Mouse (Mus musculus) hindbrain, embryonic 13.5 days (tissue): Measurements from ENCODE around the gene Polr2c. TPM values are rescaled to one million over a fixed set of nuclear protein-coding genes. Genes with fewer than 3 reads are reported as not detected.

Experiments
- ATAC-seq: fragments of 200-750 bp; cut with Nextera tagmentation; 2 replicates; pipeline ENCODE4 v1.8.0; 2017; ENCODE audit warnings: moderate TSS enrichment; ENCODE audit not compliant: low FRiP score
- H3K27ac ChIP-seq: fragments of 300-500 bp; sonication (generic); 2 replicates; pipeline ENCODE4 v1.5.1; 2015; ENCODE audit warnings: inconsistent platforms, mild to moderate bottlenecking, moderate library complexity
- H3K27me3 ChIP-seq: fragments of 300-500 bp; sonication (generic); 2 replicates; pipeline ENCODE4 v1.6.1; 2015; ENCODE audit warnings: mild to moderate bottlenecking, inconsistent platforms
- H3K36me3 ChIP-seq: fragments of 300-500 bp; sonication (generic); 2 replicates; pipeline ENCODE4 v1.6.1; 2015; ENCODE audit warnings: mild to moderate bottlenecking, inconsistent platforms
- H3K4me1 ChIP-seq: fragments of 300-500 bp; sonication (generic); replicated peaks from 2 replicates; pipeline ENCODE4 v1.6.1; 2015; ENCODE audit warnings: inconsistent platforms
- H3K4me2 ChIP-seq: fragments of 300-500 bp; sonication (generic); 2 replicates; pipeline ENCODE4 v1.6.1; 2015; ENCODE audit warnings: inconsistent platforms, mild to moderate bottlenecking, moderate library complexity
- H3K4me3 ChIP-seq: fragments of 300-500 bp; sonication (generic); 2 replicates; pipeline ENCODE4 v1.5.1; 2015; ENCODE audit warnings: mild to moderate bottlenecking, inconsistent platforms
- H3K9ac ChIP-seq: fragments of 300-500 bp; sonication (generic); 2 replicates; pipeline ENCODE4 v1.6.1; 2015; ENCODE audit warnings: mild to moderate bottlenecking, inconsistent platforms
- H3K9me3 ChIP-seq: fragments of 300-500 bp; sonication (generic); 2 replicates; pipeline ENCODE4 v1.6.1; 2016; ENCODE audit warnings: inconsistent platforms
- WGBS: fragments of 180-500 bp; shearing (Covaris S2); methylation state at CpG from one replicate; pipeline ENCODE4 v1.1.7; 2015; 5-methylcytosine and 5-hydroxymethylcytosine counted together
- polyA plus RNA-seq: library from polyadenylated mRNA; unstranded; fragments of >200 nt; fragmentation: Nextera tagmentation; extraction: Ambion mirVana; gene quantifications from 2 replicates; pipeline ENCODE4 v1.2.1, GENCODE M21; 2015

Polr2c gene
- polyA plus RNA-seq, 1 experiment from 2014 or later, result 136 TPM

DNA sequence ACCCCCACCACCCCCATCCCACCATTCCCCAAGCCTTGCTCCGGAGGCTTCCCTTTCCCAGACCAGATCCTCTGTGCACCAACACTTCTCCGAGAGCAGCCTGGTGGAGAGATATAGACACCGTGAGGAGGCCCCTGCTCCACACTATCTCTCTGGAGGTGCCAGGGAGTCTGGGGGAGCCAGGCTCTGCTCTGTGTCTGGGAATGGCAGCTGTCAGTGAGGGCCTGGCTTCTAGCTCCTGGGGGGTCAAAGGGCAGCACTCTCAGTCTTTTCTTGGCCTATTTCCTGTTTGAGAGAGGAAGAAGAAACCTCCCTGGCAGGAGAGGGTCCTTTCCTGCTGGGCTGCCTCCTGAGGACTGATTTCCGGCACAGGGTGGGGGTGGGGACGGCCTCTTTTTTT, 43.8 kb downstream of the Polr2c start:
- H3K4me1 ChIP-seq, result peaks cover 38% of the 10 kb centered on the region
- no peak overlapping the region for H3K4me3 ChIP-seq
- H3K4me2 ChIP-seq, result no peak overlapping the region
- H3K9ac ChIP-seq, result no peak overlapping the region
- WGBS, result 28% methylated on average over 5 of the region's 5 CpGs
- no peak overlapping the region for H3K27ac ChIP-seq
- no peak for ATAC-seq
- H3K9me3 ChIP-seq, result no peaks in the 10 kb centered on the region
- no peaks in the 10 kb centered on the region for H3K36me3 ChIP-seq
- peaks cover 5% of the 10 kb centered on the region; the same call in 1 of the 2 replicates for H3K27me3 ChIP-seq

DNA sequence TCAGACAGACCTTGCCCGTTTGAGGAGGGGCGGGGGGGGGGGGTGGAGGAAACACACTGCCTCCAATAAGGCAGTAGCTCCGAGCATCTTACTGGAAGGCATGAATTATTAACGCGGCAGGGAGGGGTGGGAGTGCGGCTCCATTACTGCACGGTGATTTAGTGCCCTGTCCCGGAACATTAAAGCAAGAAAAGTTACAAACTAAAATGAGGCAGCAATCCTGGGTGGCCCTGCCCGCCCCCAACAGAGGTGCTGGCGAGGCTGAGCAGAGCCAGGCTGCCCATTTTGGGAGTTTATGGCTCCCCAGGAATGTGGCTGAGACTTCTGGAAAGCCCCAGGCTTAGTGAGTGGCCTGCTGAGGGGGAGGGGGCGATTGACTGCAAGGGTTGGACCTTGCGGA, 46.5 kb downstream of the Polr2c start:
- ATAC-seq, result no peak
- H3K4me1 ChIP-seq, result peaks cover 37% of the 10 kb centered on the region
- H3K9me3 ChIP-seq, result no peaks in the 10 kb centered on the region
- WGBS, result 59% methylated on average over 12 of the region's 12 CpGs
- no peak overlapping the region for H3K9ac ChIP-seq
- H3K27ac ChIP-seq, result no peak overlapping the region
- H3K36me3 ChIP-seq, result no peaks in the 10 kb centered on the region
- no peak overlapping the region for H3K4me3 ChIP-seq
- no peak overlapping the region for H3K4me2 ChIP-seq
- H3K27me3 ChIP-seq, result peaks cover 5% of the 10 kb centered on the region; the same call in 1 of the 2 replicates

DNA sequence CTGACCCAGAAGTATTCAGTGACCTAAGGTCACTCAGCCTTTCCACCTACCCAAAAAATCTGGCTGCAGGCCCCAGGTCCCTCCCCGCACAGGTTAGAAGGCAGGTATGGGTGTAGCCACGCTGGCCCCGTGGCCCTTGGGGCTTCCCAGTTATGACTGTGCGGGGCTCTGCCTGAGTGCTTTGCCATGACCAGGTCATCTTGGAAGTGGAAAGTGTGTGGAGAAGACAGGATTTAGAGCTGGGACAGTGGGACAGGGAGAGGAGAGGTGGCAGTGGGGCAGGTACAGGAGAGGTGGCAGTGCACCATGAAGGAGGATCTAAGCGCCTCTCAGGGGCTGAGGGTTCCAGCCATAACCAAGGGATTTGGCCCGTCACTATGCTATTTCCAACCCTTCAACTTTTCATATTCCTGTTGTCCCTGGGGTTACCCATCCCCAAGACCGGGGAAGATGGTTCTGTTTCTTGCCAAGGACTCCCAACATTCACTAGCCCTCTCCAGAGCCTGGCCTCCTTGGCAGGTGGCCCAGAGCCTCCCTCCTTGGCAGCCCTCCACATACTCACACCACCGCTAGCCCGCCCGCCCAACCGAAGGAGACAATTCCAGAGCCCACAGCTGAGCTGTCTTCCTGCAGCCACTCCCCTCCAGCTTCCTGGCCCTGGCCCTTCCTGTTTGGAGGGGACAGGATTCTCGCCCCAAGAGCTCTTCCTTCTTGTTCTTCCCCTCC, 47.4 kb downstream of the Polr2c start:
- ATAC-seq, result peak; percentile 33; the same call in 1 of the 2 replicates
- Histone ChIP-seq H3K4me1 (peaks cover 29% of the 10 kb centered on the region), H3K36me3 (no peaks in the 10 kb centered on the region), H3K27ac (0 out of 2 replicates have a peak overlapping the region, but pooled peaks have one; percentile 23), H3K27me3 (peaks cover 4% of the 10 kb centered on the region; the same call in 1 of the 2 replicates), H3K4me2 (no peak overlapping the region), H3K9ac (peak overlapping the region; percentile 49; the same call in 1 of the 2 replicates), H3K4me3 (no peak overlapping the region), H3K9me3 (no peaks in the 10 kb centered on the region)
- WGBS, result 76% methylated on average over 12 of the region's 12 CpGs

DNA sequence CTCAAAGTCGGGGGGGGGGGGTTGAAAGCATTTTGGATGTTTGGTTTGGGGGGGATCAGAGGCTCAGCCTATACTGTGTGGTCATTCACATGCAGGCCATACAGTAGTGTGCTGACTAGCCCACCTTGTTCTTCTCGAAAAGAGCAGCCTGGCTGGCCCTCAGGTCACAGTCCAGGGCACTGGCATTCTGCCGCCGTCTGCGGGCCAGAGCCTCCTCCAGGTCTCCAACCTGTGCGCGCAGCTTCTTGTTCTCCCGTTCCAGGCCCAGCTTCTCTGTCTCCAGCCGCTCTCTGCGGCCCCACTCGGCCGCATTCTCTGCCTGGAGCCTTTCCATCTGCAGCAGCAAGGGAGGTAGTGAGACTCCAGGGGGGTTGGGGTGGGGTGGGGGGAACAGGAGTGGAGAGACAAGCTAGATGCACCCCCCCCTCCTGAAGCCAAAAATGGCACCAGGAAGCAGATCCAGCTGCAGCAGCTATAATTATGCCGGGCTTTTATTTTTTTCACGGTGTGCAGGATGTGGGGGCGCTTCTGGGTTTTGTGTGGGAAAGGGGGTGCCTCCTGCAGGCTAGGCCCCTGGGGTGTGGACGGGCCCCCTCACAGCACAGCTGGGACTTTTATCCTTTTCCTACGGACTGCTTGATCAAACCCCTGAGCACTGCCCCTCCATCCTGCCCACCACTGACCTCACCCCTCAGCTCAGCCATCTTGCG, 50.5 kb downstream of the Polr2c start:
- no peak for ATAC-seq
- Histone ChIP-seq H3K27ac (peak overlapping the region; percentile 37; the same call in 1 of the 2 replicates), H3K4me2 (no peak overlapping the region), H3K27me3 (peaks cover 20% of the 10 kb centered on the region), H3K36me3 (no peaks in the 10 kb centered on the region), H3K4me1 (peaks cover 19% of the 10 kb centered on the region), H3K9ac (0 out of 2 replicates have a peak overlapping the region, but pooled peaks have one; percentile 43), H3K4me3 (no peak overlapping the region), H3K9me3 (no peaks in the 10 kb centered on the region)
- 83% methylated on average over 18 of the region's 18 CpGs for WGBS

DNA sequence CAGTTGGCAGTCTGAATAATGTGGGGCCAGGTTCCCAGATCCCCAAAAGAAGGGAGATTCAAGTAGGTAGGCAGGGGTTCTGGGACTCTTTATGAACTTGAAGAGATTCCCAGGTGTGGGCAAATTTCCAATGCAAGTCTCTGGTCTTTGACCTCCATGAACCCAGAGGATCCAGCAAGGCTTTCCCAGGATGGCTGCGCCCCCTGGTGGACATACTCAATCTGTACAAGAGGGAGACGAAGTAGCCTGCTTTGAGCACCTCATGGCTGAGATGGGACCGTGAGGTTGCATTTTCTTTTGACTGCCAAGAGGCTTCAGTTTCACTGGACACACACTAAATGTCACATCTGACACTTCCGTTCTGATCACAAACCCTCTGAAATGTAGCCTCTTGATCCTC, 51.6 kb downstream of the Polr2c start:
- no peak overlapping the region for H3K9ac ChIP-seq
- H3K36me3 ChIP-seq, result no peaks in the 10 kb centered on the region
- H3K27ac ChIP-seq, result no peak overlapping the region
- H3K4me1 ChIP-seq, result peaks cover 27% of the 10 kb centered on the region
- H3K9me3 ChIP-seq, result no peaks in the 10 kb centered on the region
- H3K4me2 ChIP-seq, result no peak overlapping the region
- ATAC-seq, result no peak
- 7% methylated on average over 4 of the region's 4 CpGs for WGBS
- peaks cover 31% of the 10 kb centered on the region for H3K27me3 ChIP-seq
- no peak overlapping the region for H3K4me3 ChIP-seq

DNA sequence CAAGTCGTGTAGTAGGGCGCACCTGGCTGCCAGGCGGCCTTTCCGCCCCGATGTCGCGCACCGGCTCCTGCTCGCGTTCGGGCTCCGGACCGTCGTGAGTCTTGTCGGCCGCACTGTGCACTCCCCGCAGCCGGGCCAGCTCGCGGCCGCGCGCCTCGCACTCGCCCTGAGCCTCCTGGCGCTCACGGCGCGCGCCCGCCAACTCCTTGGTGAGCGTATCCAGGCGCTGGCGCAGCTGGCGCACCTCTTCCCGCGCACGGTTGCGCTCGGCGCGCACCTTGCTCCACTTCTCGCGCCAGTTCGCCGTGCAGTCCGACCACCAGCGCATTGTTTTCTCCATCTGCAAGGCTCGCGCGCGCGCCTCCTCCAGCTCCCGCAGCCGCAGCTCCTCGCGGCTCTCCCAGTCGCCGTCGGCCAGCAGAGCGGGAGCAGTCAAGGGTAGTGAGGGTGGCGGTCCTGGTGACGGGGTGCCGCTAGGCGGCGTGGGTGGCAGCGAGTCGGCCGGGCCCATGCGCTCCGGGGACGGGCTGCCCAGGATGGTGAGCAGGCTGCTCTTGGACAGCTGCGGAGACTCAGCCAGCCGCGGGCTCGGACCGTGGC, 55.9 kb downstream of the Polr2c start:
- ATAC-seq, result peak; percentile 62
- H3K9me3 ChIP-seq, result no peaks in the 10 kb centered on the region
- H3K9ac ChIP-seq, result peak overlapping the region; percentile 59
- H3K27me3 ChIP-seq, result peaks cover 74% of the 10 kb centered on the region
- peaks cover 51% of the 10 kb centered on the region for H3K4me1 ChIP-seq
- no peaks in the 10 kb centered on the region for H3K36me3 ChIP-seq
- peak overlapping the region; percentile 50 for H3K4me3 ChIP-seq
- WGBS, result 6% methylated on average over 77 of the region's 77 CpGs
- peak overlapping the region; percentile 80 for H3K4me2 ChIP-seq
- no peak overlapping the region for H3K27ac ChIP-seq

DNA sequence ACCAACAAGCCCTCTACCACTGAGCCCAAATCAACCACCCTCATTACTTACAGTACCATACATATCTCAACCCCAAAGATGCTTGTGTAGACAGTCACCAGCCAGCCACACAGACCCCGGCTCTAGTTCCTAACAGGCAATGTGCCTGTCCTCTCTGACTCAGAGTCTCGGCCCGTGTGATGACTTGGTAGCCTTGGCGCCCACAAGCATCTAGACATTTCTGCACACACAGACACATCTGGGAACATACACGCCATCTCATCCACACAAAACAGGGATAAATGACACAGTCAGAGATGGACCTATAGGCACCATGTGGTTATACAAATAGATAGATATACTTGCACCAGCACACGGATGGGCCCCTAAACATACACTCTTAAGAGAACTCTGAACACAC, 57.0 kb downstream of the Polr2c start:
- H3K4me1 ChIP-seq, result peaks cover 52% of the 10 kb centered on the region
- H3K9ac ChIP-seq, result no peak overlapping the region
- H3K36me3 ChIP-seq, result no peaks in the 10 kb centered on the region
- WGBS, result 84% methylated on average over 6 of the region's 6 CpGs
- ATAC-seq, result no peak
- no peak overlapping the region for H3K27ac ChIP-seq
- H3K9me3 ChIP-seq, result no peaks in the 10 kb centered on the region
- peaks cover 82% of the 10 kb centered on the region for H3K27me3 ChIP-seq
- H3K4me3 ChIP-seq, result no peak overlapping the region
- H3K4me2 ChIP-seq, result no peak overlapping the region

DNA sequence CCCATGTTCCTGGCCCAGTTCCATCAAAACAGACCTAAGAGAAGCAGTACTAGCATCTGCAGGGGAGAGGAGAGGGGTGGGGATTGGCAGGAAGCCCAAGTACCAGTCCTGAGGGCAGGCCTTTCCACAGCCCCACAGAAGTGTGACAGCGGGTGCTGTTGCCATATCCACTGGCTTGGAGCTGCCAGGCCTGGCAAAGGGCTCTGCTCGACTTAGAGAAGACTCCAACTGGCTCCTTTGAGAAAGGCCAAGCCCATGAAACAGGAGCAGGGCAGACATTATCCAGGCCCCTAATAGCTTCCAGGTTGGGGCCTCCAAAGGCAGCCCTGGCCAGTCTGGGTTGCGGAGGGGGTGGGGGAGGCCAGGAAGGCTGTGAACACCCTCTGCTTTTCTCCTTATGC, 57.5 kb downstream of the Polr2c start:
- Histone ChIP-seq H3K4me1 (peaks cover 52% of the 10 kb centered on the region), H3K36me3 (no peaks in the 10 kb centered on the region), H3K27me3 (peaks cover 80% of the 10 kb centered on the region), H3K27ac (no peak overlapping the region), H3K4me3 (no peak overlapping the region), H3K9me3 (no peaks in the 10 kb centered on the region), H3K4me2 (no peak overlapping the region), H3K9ac (no peak overlapping the region)
- ATAC-seq, result no peak
- WGBS, result 49% methylated on average over 3 of the region's 3 CpGs

DNA sequence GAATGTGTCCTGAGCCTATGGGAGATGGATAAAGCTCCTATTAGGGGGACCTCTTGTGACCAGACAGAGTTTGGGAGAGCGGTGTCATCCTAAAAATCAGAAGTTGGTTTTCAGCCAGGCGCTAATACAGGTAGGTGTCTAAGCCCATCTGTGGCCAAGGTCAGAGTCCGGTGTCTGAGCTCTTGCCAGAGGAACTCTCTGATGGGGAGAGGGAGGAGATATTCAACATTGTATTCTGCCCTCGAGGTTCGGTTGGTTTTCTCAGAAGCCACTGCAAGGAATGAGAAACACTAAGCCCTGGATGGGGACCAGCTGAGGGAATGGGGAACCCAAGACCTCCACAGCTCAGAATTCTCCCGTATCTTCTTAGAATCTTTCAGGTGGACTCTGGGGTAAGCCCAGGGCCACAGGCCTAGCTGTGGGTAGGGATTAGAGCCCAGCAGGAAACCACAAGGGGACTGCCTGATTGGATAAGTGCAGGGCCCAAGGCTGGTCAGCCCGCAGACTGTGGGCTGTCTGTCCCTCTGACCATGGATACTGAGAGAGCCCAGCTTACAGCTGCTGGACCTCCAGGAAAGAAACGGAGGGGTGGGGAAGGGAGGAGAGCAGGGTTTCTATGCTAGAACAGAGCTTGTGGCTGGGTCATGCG, 59.2 kb downstream of the Polr2c start:
- peak overlapping the region; percentile 70 for H3K9ac ChIP-seq
- H3K9me3 ChIP-seq, result no peaks in the 10 kb centered on the region
- peak overlapping the region; percentile 51 for H3K4me3 ChIP-seq
- no peak overlapping the region for H3K27ac ChIP-seq
- H3K4me1 ChIP-seq, result peaks cover 52% of the 10 kb centered on the region
- H3K4me2 ChIP-seq, result peak overlapping the region; percentile 79
- H3K27me3 ChIP-seq, result peaks cover 80% of the 10 kb centered on the region
- no peaks in the 10 kb centered on the region for H3K36me3 ChIP-seq
- ATAC-seq, result no peak
- WGBS, result 48% methylated on average over 9 of the region's 9 CpGs

DNA sequence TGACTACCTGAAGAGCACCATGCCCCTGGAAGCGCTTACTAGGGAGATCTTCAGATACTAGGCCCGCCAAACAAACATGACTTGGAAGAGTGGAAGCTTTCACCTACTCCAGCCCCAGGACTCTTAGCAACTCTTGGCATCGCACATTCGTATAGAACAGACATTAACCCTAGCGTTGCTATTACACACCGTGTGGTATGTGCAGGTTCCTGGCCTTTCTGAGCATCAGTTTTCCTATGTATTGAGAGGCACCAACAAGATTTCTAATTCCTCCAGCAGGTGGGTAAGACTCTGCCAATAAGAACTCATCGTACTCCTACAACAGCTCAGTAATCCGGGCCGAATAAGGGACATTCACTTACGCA, 59.7 kb downstream of the Polr2c start:
- ATAC-seq, result no peak
- H3K9me3 ChIP-seq, result no peaks in the 10 kb centered on the region
- H3K9ac ChIP-seq, result peak overlapping the region; percentile 70
- H3K27ac ChIP-seq, result peak overlapping the region; percentile 52; the same call in 1 of the 2 replicates
- H3K27me3 ChIP-seq, result peaks cover 75% of the 10 kb centered on the region
- peak overlapping the region; percentile 79 for H3K4me2 ChIP-seq
- H3K4me1 ChIP-seq, result peaks cover 52% of the 10 kb centered on the region
- peak overlapping the region; percentile 51 for H3K4me3 ChIP-seq
- 12% methylated on average over 10 of the region's 10 CpGs for WGBS
- no peaks in the 10 kb centered on the region for H3K36me3 ChIP-seq

DNA sequence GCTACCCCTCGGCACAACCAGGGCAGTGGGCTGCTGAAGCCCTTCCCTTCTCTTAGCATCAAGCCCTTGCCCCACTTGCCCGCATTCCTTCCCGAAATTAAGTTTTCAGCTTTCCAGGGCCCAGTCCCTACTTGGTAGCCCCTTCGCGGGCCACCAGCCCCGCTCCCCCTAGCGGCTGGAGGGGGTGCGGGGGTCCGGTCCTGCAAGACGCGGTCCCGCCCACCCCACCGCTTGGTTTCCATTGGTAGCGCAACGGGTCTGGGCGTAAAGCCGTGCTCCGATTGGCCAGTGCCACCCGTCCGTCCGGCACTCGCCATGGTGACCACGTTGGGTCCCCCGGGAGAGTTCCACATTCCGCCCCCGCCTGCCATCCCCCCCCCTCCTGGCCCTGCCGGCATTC, 60.1 kb downstream of the Polr2c start:
- ATAC-seq, result peak; percentile 82
- Histone ChIP-seq H3K4me2 (peak overlapping the region; percentile 79), H3K4me1 (peaks cover 52% of the 10 kb centered on the region), H3K9ac (peak overlapping the region; percentile 70), H3K36me3 (no peaks in the 10 kb centered on the region), H3K27ac (peak overlapping the region; percentile 52; the same call in 1 of the 2 replicates), H3K9me3 (no peaks in the 10 kb centered on the region), H3K27me3 (peaks cover 73% of the 10 kb centered on the region), H3K4me3 (peak overlapping the region; percentile 51)
- WGBS, result 0% methylated on average over 26 of the region's 27 CpGs
